Mouse (Mus musculus) brain, embryonic 14.5 days (tissue): ENCODE results near the gene Gstm4.

ENCODE experiments used
- CTCF ChIP-seq: fragments of 200-500 bp; IDR thresholded peaks from 2 replicates; pipeline ENCODE4 v1.5.1; 2012; ENCODE audit warnings: inconsistent platforms, mild to moderate bottlenecking, moderate library complexity, borderline replicate concordance; ENCODE audit not compliant: insufficient read depth, insufficient read length; ENCODE audit errors: extremely low read depth
- POLR2A ChIP-seq: fragments of 200-500 bp; IDR thresholded peaks from 2 replicates; pipeline ENCODE4 v1.6.1; 2012; ENCODE audit warnings: mild to moderate bottlenecking, inconsistent platforms, borderline replicate concordance; ENCODE audit not compliant: poor library complexity, insufficient read depth, insufficient read length, severe bottlenecking; ENCODE audit errors: extremely low read depth

DNA sequence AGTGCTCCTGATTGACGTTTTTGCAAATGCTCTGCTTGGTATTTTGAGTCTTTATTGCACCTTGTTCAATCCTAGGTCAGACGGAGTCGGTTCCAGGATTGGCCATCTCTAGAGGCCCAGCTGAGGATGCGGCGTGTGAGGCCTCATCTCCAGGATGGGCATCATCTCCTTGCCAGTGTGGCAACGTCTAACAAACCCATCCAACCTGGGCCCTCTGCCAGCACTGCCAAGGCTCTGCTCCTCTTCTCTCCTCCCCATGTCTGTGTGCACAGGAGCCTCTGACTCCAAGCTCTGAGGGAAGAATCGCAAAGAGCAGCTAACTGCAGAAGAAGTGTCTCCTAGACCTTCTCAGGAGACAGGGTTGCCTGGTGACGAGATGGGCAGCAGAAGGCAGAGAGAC is 18.0 kb upstream of the Gstm4 start:
- TF ChIP-seq POLR2A = no peak
- TF ChIP-seq CTCF = no peak
